Mouse (Mus musculus): ENCODE results near the gene Zswim7.

DNA sequence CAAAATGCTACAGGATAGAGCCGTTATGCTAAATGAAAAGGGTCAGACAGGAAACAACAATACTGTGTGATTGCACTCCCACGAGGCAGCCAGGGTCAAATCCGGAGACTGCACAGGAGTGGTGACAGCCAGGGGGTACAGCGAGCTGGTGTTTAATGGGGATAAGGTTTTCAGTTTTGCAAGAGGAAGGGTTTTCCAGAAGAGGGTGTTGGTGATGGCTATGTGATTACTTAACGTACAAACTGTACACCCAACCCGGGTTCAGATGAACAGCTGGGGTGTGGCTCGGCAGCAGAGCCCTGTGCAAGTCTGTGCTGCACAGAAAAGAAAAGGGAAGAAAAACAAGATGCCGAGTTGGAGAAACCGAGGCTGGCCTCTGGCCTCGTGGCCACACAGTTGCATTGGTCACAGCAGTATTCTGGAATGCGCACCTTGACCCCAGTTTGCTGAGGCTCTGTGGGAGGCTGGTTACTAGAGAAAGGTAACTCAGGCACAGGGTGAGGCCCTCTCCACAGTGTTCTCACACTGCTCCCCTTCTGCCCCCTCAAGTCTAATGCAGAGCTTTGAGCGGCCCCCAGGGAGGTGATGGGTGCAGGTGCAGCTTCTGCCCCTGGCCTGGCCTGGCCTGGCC, 40.4 kb downstream of the Zswim7 start:
- TF ChIP-seq POLR2A (IDR thresholded peaks at IDR 0.05; ENCODE audit: insufficient read depth, low read depth, low read length): no peak
- TF ChIP-seq EP300 (IDR thresholded peaks at IDR 0.05; ENCODE audit: insufficient read depth, low read depth, low read length): no peak
- TF ChIP-seq CTCF (IDR thresholded peaks at IDR 0.05): no peak

Measured in heart, adult 2 months (tissue).